Mouse (Mus musculus): Measurements from ENCODE around the gene Map3k7. TPM values are rescaled to one million over a fixed set of nuclear protein-coding genes. Genes with fewer than 3 reads are reported as not detected.

The Map3k7 gene
- polyA plus RNA-seq, 1 experiment from 2014 or later, result 12.0 TPM

DNA sequence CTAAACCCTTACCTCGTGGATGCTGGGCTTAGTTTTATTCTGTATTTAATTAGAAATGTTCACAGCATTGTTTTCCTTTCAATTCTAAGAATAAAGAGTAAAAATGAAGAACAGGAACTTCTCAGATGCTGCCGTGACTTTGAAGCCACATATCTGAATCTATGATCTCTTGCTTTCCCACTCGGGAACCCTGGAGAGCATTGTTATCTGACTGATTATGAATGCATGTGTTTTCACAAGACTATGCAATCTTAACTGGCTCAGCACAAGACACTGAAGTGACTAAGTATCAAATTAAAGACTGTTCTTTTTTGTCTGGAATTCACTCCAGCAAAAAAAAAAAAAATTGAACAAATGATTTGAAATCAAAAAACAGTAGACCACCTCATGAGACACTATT lies 30.7 kb upstream of the Map3k7 start:
- H3K4me2 ChIP-seq (replicated peaks; ENCODE audit: low read depth), result no peak overlapping the region
- H3K9me3 ChIP-seq (ENCODE audit: control insufficient read depth), result no peaks in the 10 kb centered on the region
- no peak for ATAC-seq
- no peaks in the 10 kb centered on the region; the same call in 1 of the 2 replicates for H3K27me3 ChIP-seq (replicated peaks; ENCODE audit: control insufficient read depth, insufficient read depth, low read length)
- H3K9ac ChIP-seq (ENCODE audit: low read depth, low read length), result no peak overlapping the region
- H3K4me1 ChIP-seq (replicated peaks; ENCODE audit: control insufficient read depth, insufficient read depth, low read length), result no peaks in the 10 kb centered on the region
- 69% methylated on average over 3 of the region's 3 CpGs for WGBS
- no peak overlapping the region for H3K27ac ChIP-seq (ENCODE audit: low read depth, low read length)
- H3K4me3 ChIP-seq (ENCODE audit: low read depth, low read length), result no peak overlapping the region
- H3K36me3 ChIP-seq (ENCODE audit: control insufficient read depth, insufficient read depth), result no peaks in the 10 kb centered on the region
- no peak for TF ChIP-seq CTCF (IDR thresholded peaks at IDR 0.05; ENCODE audit: low read depth)

DNA sequence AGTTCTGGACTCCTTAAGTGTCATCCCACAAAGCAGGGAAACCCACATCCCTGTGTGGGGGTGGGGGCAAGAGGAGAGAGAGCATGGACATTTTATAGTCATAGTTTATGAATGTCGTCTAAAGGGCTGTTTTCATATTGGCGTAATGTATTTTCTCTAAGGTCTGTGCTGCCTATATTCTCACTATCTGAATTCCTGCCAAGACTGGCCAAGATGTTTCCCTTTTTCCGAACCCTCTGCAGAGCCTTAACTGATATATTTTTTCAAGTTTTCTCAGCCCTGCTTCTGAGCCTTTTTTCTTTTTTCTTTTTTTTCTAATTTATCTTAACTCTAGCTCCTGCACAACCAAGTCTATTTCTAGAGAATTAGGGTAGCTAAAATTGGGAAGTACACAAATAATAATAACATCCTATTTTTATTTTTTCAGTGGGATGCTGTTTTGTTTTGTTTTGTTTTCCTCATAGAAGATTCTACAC lies 28.0 kb upstream of the Map3k7 start:
- 62% methylated on average over 3 of the region's 3 CpGs for WGBS
- no peak for TF ChIP-seq CTCF (IDR thresholded peaks at IDR 0.05; ENCODE audit: low read depth)
- H3K4me1 ChIP-seq (replicated peaks; ENCODE audit: control insufficient read depth, insufficient read depth, low read length), result no peaks in the 10 kb centered on the region
- no peaks in the 10 kb centered on the region for H3K36me3 ChIP-seq (ENCODE audit: control insufficient read depth, insufficient read depth)
- no peaks in the 10 kb centered on the region for H3K9me3 ChIP-seq (ENCODE audit: control insufficient read depth)
- no peak overlapping the region for H3K4me3 ChIP-seq (ENCODE audit: low read depth, low read length)
- no peak overlapping the region for H3K4me2 ChIP-seq (replicated peaks; ENCODE audit: low read depth)
- H3K27ac ChIP-seq (ENCODE audit: low read depth, low read length), result no peak overlapping the region
- no peak for ATAC-seq
- H3K9ac ChIP-seq (ENCODE audit: low read depth, low read length), result no peak overlapping the region
- no peaks in the 10 kb centered on the region; the same call in 1 of the 2 replicates for H3K27me3 ChIP-seq (replicated peaks; ENCODE audit: control insufficient read depth, insufficient read depth, low read length)

DNA sequence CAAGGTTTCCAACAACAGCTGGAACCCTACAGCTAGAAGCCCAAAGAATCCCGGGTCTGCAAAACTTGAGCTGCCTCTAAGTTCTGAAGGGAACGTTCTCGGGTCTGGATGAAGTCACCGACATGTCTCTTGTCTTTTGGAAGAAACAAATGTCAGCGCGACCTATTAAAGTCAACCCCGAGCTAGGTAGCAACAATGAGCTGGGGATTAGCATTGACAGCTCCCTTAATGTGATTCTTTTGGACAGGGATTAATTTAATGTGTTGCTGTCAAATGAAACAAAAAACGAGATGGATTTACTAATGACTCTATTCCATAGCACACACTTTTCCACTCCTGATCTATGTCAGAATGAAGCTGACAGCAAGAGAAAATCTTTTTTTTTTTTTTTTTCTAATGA lies 27.5 kb upstream of the Map3k7 start:
- H3K27ac ChIP-seq (ENCODE audit: low read depth, low read length), result no peak overlapping the region
- 46% methylated on average over 8 of the region's 8 CpGs for WGBS

DNA sequence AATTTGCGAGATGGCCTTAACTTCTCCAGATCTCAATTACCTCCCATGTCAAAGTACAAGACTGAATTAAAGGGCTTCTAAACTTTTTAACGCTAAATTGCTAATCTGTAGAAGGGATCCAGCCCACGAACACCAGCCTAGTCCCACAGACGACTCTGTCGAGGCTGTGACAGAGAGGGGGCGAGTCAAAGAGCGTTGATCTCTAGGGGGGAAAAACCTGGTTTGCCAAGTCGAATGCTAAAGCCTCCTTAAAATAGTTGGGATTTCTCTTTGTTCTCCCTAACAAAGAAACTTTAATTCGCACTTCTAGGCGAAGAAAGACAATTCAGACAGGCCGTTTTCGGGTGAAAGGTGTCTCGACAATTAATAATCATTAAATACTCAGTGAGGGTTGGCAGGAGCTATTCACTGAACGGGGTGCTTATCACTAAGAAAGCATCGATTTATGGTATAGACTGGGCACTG lies 27.0 kb upstream of the Map3k7 start:
- H3K9me3 ChIP-seq (ENCODE audit: control insufficient read depth), result no peaks in the 10 kb centered on the region
- H3K4me3 ChIP-seq (ENCODE audit: low read depth, low read length), result peak overlapping the region; percentile 44
- TF ChIP-seq CTCF (IDR thresholded peaks at IDR 0.05; ENCODE audit: low read depth), result no peak
- no peaks in the 10 kb centered on the region for H3K4me1 ChIP-seq (replicated peaks; ENCODE audit: control insufficient read depth, insufficient read depth, low read length)
- no peak for ATAC-seq
- H3K27me3 ChIP-seq (replicated peaks; ENCODE audit: control insufficient read depth, insufficient read depth, low read length), result no peaks in the 10 kb centered on the region; the same call in 1 of the 2 replicates
- no peak overlapping the region for H3K9ac ChIP-seq (ENCODE audit: low read depth, low read length)
- WGBS, result 40% methylated on average over 15 of the region's 15 CpGs
- no peaks in the 10 kb centered on the region for H3K36me3 ChIP-seq (ENCODE audit: control insufficient read depth, insufficient read depth)
- no peak overlapping the region for H3K27ac ChIP-seq (ENCODE audit: low read depth, low read length)
- peak overlapping the region; percentile 83 for H3K4me2 ChIP-seq (replicated peaks; ENCODE audit: low read depth)

More for the DNA sequence above, 27.5 kb upstream of the Map3k7 start:
- Histone ChIP-seq H3K9ac (ENCODE audit: low read depth, low read length) (no peak overlapping the region), H3K4me1 (replicated peaks; ENCODE audit: control insufficient read depth, insufficient read depth, low read length) (no peaks in the 10 kb centered on the region), H3K27me3 (replicated peaks; ENCODE audit: control insufficient read depth, insufficient read depth, low read length) (no peaks in the 10 kb centered on the region; the same call in 1 of the 2 replicates), H3K4me3 (ENCODE audit: low read depth, low read length) (no peak overlapping the region), H3K36me3 (ENCODE audit: control insufficient read depth, insufficient read depth) (no peaks in the 10 kb centered on the region), H3K4me2 (replicated peaks; ENCODE audit: low read depth) (no peak overlapping the region), H3K9me3 (ENCODE audit: control insufficient read depth) (no peaks in the 10 kb centered on the region)
- ATAC-seq, result no peak
- TF ChIP-seq CTCF (IDR thresholded peaks at IDR 0.05; ENCODE audit: low read depth), result no peak

DNA sequence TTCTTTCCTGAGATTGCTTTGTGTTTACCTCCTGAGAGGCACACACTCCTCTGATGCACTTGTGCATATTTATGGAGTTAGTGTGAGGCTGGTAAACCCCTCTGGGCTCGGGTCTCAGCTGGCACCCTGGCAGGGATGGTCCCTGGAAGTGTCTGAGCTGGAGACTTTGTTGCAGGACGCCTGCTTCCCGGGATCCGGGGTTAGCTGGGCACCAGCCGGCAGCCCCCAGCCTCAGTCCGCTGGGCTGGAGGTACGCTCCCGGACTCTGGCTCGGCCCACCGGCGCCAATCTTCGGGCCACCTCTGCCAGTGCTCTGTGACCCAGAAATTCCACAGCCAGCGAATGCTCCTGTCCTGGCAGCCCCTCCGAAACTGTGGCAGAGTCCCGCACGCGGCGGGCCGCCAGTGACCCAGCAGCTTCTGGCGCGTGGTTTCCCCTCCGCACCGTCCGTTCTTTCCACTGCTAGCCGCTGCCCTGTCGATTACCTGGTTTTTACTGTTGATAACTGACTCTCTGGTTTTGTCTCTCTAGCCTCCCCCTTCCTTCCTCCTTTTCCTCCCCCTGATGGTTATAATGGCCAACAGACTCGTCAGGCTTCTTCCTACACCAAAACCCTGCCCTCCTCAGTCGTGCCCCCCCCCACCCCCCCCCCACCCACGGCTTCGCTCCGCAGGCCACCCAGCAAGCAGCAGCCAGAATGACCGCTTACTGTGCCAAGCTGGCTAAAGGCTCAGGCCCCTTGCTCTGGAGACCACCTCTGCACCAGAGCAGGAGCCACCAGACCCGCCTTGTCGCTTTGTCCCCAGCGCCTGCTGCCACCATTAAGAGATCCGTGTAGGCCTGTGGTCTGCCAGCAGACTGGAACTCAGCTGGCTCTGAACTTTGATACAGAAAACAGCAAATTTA lies 26.3 kb upstream of the Map3k7 start:
- no peak for TF ChIP-seq CTCF (IDR thresholded peaks at IDR 0.05; ENCODE audit: low read depth)
- H3K27ac ChIP-seq (ENCODE audit: low read depth, low read length), result no peak overlapping the region
- H3K9me3 ChIP-seq (ENCODE audit: control insufficient read depth), result no peaks in the 10 kb centered on the region
- peak overlapping the region; percentile 38; the same call in 1 of the 2 replicates for H3K9ac ChIP-seq (ENCODE audit: low read depth, low read length)
- H3K36me3 ChIP-seq (ENCODE audit: control insufficient read depth, insufficient read depth), result no peaks in the 10 kb centered on the region
- no peaks in the 10 kb centered on the region for H3K4me1 ChIP-seq (replicated peaks; ENCODE audit: control insufficient read depth, insufficient read depth, low read length)
- WGBS, result 8% methylated on average over 36 of the region's 36 CpGs
- peak overlapping the region; percentile 44 for H3K4me3 ChIP-seq (ENCODE audit: low read depth, low read length)
- peak overlapping the region; percentile 83 for H3K4me2 ChIP-seq (replicated peaks; ENCODE audit: low read depth)
- ATAC-seq, result no peak
- no peaks in the 10 kb centered on the region; the same call in 1 of the 2 replicates for H3K27me3 ChIP-seq (replicated peaks; ENCODE audit: control insufficient read depth, insufficient read depth, low read length)

GRCm38 (mm10) chr4:31938416-31939106 lies 25.3 kb upstream of the Map3k7 start:
- no peak for ATAC-seq
- TF ChIP-seq CTCF (IDR thresholded peaks at IDR 0.05; ENCODE audit: low read depth), result peak; percentile 78
- Histone ChIP-seq H3K4me1 (replicated peaks; ENCODE audit: control insufficient read depth, insufficient read depth, low read length) (no peaks in the 10 kb centered on the region), H3K9ac (ENCODE audit: low read depth, low read length) (no peak overlapping the region), H3K36me3 (ENCODE audit: control insufficient read depth, insufficient read depth) (no peaks in the 10 kb centered on the region), H3K27me3 (replicated peaks; ENCODE audit: control insufficient read depth, insufficient read depth, low read length) (no peaks in the 10 kb centered on the region; the same call in 1 of the 2 replicates), H3K4me2 (replicated peaks; ENCODE audit: low read depth) (peak overlapping the region; percentile 83; the same call in 1 of the 2 replicates), H3K27ac (ENCODE audit: low read depth, low read length) (no peak overlapping the region), H3K4me3 (ENCODE audit: low read depth, low read length) (no peak overlapping the region), H3K9me3 (ENCODE audit: control insufficient read depth) (no peaks in the 10 kb centered on the region)
- 28% methylated on average over 9 of the region's 9 CpGs for WGBS

All from intestine, postnatal 0 days (tissue).